Mouse (Mus musculus): ENCODE data around the gene Wasf2.

The Wasf2 gene

DNA sequence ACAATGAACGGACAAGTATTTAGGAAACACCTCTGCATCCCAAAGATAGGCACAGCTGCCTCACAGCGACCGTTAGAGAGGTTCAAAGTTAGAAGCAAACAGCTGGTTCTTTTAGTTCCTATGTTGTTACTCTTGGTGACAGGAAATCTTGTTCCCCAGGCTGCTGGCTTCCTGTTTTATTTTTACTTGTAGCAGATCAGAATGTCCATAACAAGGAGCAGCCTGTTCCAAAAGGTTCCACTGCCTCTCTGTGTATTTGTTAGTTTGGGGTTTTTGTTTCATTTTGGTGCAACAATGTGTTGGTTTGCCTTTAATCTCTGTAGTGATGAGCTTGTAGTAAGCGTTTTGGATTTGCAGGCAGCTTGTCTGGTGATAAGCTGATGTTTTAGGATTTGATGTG is 44.1 kb downstream of the Wasf2 start:
- no peak for DNase-seq (ENCODE audit: low read depth, low spot score)

DNA sequence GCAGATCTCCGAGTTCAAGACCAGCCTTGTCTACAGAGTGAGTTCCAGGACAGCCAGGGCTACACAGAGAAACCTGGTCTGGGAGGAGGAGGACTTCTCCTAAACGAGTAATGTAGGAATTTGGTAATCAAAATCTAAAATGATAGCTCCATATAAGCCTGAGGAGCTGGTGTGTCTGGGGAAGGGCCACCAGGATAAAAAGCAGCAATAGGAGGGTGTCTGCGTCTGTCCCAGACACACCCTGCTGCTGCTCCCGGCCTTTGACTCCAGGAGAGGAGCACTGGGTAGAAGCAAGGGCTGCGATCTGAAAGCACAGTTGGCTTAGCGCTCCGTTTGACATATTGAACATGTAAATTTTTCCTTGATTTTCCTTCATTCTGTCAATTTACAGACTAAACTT is 45.0 kb downstream of the Wasf2 start:
- DNase-seq (ENCODE audit: low read depth, low spot score), result no peak

DNA sequence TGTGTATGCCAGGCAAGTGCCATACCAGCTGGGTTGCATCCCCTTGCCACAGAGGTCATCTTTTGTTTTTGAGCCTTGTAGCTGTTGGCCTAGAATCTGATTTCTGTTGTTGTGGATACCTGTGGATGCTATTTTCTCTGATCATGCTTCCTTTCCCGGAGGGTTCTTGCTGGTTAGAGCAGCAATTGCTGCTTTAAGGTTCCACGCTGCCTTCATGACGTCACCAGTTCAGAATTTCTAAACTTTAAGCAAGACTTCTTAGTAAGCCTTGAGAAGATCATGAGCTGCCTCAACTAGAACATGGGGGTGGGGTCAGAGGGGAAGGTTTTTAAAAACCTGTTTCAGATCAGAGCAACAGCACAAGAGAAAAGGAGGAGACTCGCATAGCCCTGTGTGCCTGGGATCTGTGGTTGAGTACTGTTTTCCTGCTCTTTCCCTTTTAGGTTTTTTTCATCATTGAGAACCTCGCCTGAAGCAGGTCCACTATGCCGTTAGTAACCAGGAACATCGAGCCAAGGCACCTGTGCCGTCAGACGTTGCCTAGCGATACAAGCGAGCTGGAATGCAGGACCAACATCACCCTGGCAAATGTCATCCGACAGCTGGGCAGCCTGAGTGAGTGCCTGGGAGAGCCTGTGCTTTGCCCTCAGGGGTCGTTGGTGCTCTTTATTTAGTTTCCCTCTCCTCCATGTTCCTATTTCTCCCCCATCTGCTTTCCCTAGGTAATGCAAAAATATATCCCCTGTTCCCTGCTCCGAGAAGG is 45.9 kb downstream of the Wasf2 start:
- DNase-seq (ENCODE audit: low read depth, low spot score), result no peak

DNA sequence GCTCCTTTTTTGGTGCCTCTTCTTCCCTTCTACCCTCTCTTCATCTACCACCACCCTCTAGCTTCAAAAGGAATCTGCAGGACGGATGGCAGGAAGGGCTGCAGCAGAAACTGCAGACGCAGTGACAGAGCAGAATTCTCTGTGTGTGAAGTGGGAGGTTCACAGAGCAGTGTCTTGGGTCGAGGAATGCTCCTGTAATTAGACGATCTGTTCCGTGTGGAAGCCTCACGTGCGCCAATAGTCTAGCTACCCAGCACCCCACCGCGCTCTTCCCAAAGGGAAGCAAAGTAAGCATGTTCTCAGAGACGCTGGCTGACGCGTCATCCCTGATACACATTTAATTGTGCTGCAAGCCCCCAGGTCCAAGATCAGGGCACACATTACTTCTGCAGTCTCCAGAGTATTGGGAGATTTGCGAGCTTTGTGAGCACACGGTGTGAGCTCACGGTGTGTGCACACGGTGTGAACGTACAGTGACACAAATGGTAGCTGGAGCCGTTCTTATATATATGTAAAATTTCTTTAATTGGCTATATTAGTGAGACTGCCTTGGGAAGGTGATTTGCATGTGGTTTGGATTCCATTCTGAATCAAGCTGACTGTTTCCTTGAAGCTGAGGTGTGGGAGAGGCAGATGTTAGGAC is 46.6 kb downstream of the Wasf2 start:
- no peak for DNase-seq (ENCODE audit: low read depth, low spot score)

DNA sequence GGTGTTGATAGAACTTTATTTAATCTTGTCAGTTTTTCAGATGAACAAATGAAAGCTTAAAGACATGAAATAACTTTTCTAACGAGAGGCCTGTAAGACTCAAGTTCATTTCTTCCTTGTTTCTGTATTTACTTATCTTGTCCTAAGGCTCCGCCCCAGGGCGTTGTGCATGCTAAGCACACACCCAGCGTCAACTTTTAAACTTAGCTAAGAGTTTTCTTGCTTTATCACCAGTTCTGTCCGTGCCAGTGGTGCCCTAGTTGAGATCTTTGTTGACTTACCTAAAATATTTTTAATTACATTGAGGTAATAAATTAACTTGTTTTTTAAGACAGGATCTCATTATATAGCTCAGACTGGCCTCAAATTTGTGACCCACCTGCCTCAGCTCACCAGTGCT is 48.0 kb downstream of the Wasf2 start:
- no peak for DNase-seq (ENCODE audit: low read depth, low spot score)

DNA sequence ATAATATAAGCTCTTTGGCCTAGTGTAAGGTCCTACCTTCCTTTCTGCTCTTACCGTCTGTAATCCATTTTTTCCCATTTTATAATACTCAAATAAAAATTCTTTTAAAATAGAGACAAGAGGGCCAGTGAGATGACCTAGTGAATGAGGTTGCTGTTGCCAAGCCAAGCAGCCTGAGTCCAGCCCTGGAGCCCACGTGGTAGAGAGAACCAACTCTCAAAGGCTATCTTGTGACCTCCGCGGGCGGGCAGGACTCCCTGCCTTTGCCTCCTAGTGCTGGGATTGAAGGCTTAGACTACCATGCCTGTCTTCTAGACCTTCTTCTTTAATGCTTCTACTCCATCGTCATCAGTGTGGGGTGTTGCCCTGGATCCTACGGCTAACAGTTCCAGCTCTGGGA is 49.0 kb downstream of the Wasf2 start:
- no peak for DNase-seq (ENCODE audit: low read depth, low spot score)

DNA sequence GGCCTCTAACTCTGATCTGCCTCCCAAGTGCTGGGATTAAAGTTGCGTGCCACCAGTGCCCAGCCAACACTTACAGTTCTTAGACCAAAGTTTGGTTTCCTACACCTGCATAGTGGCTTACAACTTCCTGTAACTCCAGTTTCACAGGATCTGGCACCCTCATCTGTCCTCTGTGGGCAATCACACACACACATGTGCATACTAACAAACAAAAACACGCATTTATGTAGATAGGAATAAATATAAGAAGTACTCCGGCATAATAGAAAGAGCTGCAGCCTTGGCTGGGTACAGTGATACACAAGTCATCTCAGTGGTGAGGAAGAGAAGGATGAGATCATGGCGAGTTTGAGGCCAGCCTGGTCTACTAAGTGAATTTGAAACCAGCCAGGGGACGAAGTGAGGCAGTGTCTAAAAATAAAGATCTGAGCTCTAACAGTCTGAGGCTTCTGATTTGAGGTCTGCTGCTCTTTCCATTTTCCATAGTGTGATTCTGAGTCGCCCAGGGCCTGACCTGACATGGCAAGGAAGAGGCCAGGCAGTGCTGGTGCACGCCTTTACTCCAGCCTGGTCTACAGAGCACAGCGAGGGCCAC is 52.2 kb downstream of the Wasf2 start:
- peak; percentile 27 for DNase-seq (ENCODE audit: low read depth, low spot score)

DNA sequence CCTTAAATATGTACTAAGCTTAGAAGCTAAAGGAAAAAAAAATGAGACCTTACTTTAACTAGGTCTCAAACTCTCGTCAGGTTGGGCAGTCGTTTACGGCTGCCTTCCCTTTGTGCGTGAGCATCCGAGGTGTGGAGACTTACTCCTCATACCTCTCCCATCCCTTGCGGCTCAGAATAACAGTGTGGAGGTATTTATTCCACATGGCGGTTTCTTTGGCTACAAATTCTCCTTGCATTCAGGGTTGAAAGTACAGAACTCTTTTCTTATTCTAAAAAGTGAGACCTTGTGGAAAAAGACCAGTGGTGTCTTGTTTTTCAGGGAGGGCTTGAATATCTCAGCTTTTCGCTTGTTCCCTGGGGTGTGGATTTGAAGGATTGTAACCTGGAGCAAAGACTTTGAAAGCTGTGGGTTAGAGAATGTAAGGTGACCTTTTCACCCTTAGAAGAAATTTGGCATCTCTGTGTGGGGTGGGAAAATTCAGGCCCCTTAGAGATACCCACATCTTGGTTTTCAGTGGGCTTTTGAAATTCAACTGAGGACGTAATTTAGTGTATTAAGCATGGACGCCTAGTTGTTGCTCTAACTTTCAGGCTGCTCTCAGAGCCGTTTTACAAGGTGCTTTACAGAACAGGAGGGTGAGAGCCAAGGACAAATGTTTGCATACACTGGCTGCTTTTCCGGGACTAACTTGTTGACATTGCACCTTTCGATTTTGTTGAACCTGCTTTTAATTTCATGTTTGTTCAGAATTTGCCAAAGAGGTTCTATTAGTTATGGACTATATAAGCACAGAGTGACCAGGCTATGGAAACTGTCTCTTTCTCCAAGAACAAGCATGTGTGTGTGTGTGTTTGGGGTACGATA is 54.0 kb downstream of the Wasf2 start:
- DNase-seq (ENCODE audit: low read depth, low spot score), result no peak

DNA sequence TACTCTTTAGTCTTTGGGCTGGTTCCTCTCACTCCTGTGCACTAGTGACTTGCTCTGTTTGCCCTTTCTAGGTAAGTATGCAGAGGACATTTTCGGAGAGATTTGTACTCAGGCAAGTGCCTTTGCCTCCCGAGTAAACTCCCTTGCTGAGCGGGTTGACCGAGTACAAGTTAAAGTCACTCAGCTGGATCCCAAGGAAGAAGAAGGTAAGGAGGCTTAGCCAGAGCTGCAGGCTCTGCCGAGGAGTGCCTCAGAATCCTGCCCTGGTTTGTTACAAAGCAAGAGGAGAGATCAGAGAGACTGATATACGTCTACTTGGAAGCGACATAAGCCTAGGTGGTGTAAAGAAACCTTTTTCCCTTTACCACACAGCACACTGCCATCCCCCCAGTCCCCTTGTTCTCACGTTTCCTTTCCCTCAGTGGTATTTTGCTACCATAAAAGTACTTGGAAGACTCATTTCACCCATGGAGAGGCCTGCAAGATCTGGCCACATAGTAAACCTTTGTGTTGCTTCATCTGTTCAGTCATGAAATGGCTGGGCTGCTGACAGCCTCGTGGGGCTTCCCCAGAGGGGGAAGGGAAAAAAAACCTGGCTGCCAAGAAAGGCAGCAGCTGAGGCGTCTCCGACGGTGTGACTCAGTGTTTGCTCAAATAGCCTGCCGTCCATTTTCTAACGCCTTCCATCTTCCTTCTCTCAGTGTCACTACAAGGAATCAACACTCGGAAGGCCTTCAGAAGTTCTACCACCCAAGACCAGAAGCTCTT is 54.8 kb downstream of the Wasf2 start:
- peak; percentile 93 for DNase-seq (ENCODE audit: low read depth, low spot score)

DNA sequence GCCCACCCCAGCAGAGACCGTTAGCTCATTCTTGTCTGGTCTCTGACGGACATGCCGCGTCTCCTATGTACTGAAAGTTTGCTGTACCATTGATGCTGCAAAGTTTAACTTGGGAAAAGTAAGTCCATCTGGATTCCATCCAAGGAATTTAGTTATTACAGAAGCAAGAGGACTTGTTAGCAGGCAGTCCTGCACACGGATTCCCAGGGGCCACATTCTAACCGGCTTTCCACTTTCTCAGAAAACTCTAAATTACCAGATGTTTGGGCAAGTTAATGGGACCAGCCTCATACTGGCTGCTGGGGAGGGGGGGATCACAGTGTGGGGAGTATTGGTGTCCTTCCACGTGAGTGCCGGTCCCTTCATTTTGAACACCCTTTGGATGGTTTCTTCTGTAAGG is 55.6 kb downstream of the Wasf2 start:
- peak; percentile 29 for DNase-seq (ENCODE audit: low read depth, low spot score)

DNA sequence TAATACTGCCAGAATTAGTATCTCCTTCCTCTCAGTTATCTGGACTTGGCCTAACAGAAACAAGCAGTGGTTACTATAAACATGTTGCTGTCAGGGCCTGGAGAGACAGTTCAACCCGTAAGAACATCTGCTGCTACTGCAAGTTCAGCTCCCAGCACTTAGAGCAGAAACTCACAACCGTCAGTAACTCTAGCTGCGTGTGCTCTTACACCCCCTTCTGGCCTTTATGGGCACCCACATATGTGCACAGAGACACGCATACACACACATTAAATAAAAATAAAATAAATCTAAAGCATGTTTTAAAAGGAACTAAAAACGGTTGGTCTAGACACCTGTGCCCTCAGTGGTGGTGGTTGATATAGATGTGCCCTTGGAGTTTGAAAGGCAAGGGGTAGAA is 56.6 kb downstream of the Wasf2 start:
- DNase-seq (ENCODE audit: low read depth, low spot score), result no peak

DNA sequence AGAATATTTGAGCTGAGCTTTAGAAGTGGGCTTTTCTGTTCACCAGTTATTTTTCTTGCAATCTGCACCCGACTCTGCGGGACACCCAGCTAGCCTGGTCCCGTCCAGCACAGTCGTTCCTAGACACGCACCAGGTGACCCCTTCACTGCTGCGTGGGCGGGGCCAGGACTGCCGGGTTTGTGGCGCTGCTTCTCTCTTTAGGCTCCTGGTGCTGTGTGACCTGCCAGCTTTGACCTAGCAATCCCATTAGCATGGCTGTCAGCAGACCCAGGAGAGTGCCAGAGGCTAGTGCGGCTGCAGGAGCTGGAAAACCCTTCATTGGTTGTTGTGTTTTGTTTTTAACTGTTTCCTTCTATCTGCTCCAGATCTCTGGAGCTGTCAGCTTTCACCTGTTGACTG is 59.1 kb downstream of the Wasf2 start:
- no peak for DNase-seq (ENCODE audit: low read depth, low spot score)

DNA sequence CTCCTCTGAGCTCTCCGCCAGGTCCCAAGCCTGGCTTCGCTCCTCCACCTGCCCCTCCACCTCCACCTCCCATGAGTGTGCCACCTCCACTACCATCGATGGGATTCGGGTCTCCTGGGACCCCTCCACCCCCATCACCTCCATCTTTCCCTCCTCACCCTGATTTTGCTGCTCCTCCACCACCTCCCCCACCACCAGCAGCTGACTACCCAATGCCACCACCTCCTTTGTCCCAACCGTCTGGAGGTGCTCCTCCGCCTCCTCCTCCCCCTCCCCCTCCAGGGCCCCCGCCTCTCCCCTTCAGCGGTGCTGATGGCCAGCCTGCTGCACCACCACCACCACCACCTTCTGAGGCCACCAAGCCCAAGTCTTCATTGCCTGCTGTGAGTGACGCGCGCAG is 64.2 kb downstream of the Wasf2 start:
- DNase-seq (ENCODE audit: low read depth, low spot score), result no peak

DNA sequence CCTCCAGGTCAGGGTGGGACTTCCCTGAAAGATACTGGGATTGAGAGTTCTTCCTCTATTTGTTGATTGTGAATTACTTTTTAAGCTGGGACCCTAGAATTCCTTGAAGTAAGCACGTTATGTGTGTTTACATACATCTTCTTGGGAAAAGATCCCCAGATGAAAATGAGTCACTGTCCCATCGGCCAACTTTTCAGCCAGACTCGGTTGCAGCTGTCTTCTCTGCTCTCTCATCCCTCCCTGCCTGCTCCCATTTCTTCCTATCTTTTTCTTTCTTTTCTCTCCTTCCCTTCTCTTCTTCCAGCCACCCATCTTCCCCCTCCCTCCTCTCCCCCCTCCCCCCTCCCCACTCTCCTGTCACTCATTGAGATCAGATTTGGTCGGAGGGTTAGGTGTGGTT is 64.7 kb downstream of the Wasf2 start:
- DNase-seq (ENCODE audit: low read depth, low spot score), result no peak

DNA sequence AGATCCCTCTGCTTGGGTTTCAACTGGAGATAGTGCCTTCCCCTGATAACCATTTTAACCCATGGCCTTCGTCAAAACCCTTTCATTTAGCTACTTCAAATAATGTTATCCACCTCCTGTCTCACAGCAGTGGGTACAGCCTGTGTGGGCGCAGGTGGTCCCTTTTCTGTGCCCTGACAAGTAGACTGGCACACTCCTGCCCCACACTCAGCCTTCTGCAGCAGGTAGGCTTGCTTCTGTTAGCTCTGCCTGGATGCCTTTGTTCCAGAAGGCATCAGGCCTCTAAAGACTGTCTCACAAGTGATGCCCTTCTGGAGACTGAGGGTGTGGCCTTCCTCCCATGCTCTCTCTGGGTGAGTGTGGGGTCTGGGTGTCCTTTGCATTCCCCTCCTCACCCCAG is 65.8 kb downstream of the Wasf2 start:
- DNase-seq (ENCODE audit: low read depth, low spot score), result no peak

DNA sequence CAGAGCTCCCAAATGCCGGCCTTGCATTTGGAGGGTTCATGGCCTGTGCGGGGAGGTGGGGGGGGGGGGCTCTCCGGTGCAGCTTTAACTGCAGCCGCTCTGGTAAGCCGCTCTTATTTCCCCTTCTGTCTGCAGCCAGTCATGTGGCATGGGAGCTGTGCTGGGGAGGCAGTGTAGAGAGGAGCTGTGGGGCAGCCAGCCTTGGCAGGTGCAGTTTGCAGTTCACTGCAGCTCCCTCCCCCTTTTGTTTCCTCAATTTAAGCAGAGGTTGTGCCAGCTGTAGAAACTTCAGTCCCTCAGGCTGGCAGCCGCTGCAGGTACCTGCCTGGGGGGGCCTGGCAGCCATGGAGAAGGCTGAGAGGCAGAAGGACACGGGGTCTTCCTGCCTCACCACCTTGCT is 66.5 kb downstream of the Wasf2 start:
- no peak for DNase-seq (ENCODE audit: low read depth, low spot score)

DNA sequence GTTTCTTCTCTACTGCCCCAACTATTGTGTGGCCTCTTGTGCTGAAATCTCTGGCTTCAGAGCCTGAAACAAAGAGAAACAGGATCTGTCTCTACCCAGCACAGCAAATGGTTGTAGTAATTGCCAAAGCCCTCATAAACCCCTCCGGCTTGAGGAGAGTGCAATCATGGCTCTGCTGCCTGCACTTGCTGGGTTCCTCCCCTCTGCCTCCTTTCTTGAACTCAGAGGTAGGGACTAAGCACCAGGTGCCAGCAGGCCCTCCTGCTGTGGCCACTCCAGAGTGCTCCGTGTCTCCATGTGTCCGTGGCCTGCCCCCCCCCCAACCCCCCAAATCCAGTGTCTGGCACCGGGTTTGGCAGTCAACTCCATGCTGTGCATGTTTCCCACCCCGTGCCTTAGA is 67.0 kb downstream of the Wasf2 start:
- no peak for DNase-seq (ENCODE audit: low read depth, low spot score)

DNA sequence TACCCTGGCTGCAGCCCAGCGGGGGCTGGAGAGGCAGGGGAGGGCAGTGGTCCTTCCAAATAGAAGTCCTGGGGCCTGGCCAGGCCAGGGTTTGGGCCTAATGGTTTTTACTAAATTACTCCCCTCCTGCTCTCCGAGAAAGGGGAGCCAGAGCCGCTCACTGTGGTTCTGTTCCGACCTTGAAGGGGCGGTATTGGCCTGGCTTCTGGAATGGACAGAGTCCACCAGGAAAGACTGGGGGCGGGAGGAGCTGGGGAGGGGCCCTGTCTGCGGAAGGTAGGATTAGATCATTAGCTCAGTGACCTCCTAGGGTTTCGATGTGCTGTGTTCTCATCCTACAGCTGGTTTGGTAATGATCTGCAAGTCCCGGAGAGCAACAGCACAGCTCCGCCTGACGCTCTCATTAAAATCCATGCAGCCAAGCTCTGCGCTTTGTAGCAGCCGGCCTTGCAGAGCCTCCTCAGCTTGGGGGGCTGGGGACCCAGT is 67.5 kb downstream of the Wasf2 start:
- DNase-seq (ENCODE audit: low read depth, low spot score), result no peak

DNA sequence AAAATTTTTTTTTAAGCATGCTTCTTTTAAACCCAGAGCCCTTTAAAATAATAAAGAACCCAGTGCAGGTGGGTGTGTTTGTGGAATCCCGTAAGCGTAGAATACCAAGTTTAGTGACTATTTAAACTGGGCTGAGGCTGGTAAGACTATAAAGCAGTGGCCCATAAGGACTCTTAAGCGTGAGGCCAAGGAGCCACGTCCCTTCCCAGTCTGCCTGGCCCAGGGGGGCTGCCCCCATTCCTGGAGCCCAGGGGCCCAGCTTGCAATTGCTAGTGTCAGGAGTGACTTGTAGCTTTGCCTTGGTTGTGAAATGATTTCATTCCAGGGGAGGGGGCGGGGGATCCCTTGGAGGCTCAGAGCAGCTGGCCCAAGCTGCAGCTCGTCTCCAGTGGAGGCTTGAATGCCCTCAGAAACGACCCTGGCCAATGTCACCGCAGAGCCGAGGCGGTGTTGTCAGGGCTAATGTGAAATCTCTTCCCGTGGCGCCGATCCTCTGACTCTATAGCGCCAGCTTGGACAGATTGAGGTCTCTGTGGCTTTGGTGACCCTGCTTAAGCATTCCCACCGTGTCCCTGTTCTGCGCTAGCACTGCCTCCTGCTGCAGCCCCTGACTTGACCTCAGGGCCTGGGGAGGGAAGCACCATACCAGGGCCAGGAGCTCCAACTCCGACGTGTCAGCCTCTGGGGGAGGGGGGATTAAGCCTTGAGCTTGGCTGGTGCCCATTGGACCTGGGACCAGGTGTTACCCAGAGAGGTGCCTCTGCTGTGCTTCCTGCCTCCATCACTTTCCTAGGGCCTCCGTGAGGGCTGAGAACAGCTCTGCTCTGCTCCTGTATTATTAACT is 68.3 kb downstream of the Wasf2 start:
- DNase-seq (ENCODE audit: low read depth, low spot score), result no peak

DNA sequence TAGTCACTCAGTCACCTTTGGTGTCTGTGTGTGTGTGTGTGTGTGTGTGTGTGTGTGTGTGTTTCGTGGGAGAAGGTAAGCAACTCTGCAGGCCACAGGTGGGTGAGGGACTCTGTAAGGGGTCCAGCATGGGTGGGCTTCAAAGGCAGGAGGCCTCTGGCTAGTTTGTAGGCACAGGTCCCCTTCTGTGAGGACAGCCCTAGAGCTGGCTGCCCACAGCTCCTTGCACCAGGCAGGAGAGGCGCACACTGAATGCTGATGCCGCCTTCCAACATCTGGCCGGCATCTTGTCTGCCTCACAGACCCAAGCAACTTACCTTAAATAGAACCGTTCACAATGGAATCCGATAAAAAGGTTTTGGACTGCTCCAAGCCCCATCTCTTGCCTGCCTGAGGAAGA is 69.4 kb downstream of the Wasf2 start:
- no peak for DNase-seq (ENCODE audit: low read depth, low spot score)
